Mouse (Mus musculus): Measurements from ENCODE around the gene Slc12a1. TPM values are rescaled to one million over a fixed set of nuclear protein-coding genes. Genes with fewer than 3 reads are reported as not detected.

Slc12a1 gene
- polyA plus RNA-seq, 1 experiment from 2014 or later, result not detected

DNA sequence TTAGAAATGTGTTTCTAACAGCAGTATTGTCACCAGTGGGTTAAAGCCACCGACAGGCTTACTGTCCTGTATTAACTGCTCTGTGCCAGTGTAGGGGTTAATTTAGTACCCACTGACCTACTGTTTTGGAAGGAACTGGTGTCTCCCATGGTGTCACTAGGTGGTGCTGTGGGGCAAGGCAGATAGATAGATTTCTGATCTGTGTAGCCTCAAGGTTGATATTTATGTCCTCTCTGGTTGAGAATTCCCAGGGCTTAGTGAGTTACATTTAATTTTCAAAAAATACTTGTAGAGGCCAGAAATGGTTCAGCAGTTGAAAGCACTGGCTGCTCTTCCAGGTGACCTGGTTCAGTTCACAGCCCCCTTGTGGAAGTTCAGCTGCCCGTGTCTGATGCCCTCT lies 100.0 kb downstream of the Slc12a1 start:
- Histone ChIP-seq H3K36me3 (ENCODE audit: control insufficient read depth, insufficient read depth, low read length) (peaks cover 35% of the 10 kb centered on the region), H3K4me2 (replicated peaks; ENCODE audit: low read depth, low read length) (no peak overlapping the region), H3K9me3 (ENCODE audit: control insufficient read depth, low read depth, low read length) (peaks cover 7% of the 10 kb centered on the region; the same call in 1 of the 2 replicates), H3K4me1 (ENCODE audit: control insufficient read depth, insufficient read depth, low read length) (peaks cover 8% of the 10 kb centered on the region; the same call in 1 of the 2 replicates), H3K27ac (ENCODE audit: low read length) (no peak overlapping the region), H3K4me3 (ENCODE audit: low read depth, low read length) (no peak overlapping the region), H3K27me3 (ENCODE audit: control insufficient read depth, insufficient read depth, low read length) (no peaks in the 10 kb centered on the region), H3K9ac (replicated peaks; ENCODE audit: low read depth, low read length) (no peak overlapping the region)
- ATAC-seq (ENCODE audit: insufficient number of reproducible peaks, insufficient read depth, low FRiP score, low read depth), result no peak
- 66% methylated on average over 2 of the region's 2 CpGs for WGBS

DNA sequence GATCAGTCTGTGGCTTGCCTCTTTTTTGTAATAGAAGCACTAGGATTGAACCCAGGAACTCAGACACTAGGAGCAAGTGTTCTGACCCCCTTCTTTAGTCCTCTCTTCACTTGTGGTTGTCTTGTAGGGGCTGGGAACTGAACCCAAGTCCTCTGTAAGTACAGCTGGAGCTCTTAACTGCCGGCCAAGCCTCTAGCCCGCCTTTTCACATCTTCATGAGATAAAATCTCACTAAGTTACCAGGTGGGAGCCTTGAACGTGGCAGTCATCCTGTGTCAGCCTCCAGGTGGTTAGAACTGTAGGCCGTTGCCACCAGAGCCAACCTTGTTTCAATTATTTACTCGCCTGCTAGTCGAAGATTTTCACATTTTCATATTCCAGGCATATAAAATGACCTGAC lies 101.4 kb downstream of the Slc12a1 start:
- WGBS, result 96% methylated on average over 6 of the region's 6 CpGs
- no peak overlapping the region for H3K4me3 ChIP-seq (ENCODE audit: low read depth, low read length)
- no peak for ATAC-seq (ENCODE audit: insufficient number of reproducible peaks, insufficient read depth, low FRiP score, low read depth)
- H3K27ac ChIP-seq (ENCODE audit: low read length), result no peak overlapping the region
- peaks cover 42% of the 10 kb centered on the region for H3K36me3 ChIP-seq (ENCODE audit: control insufficient read depth, insufficient read depth, low read length)
- no peaks in the 10 kb centered on the region for H3K27me3 ChIP-seq (ENCODE audit: control insufficient read depth, insufficient read depth, low read length)
- H3K9ac ChIP-seq (replicated peaks; ENCODE audit: low read depth, low read length), result no peak overlapping the region
- peaks cover 7% of the 10 kb centered on the region; the same call in 1 of the 2 replicates for H3K9me3 ChIP-seq (ENCODE audit: control insufficient read depth, low read depth, low read length)
- no peak overlapping the region for H3K4me2 ChIP-seq (replicated peaks; ENCODE audit: low read depth, low read length)
- peaks cover 7% of the 10 kb centered on the region; the same call in 1 of the 2 replicates for H3K4me1 ChIP-seq (ENCODE audit: control insufficient read depth, insufficient read depth, low read length)

DNA sequence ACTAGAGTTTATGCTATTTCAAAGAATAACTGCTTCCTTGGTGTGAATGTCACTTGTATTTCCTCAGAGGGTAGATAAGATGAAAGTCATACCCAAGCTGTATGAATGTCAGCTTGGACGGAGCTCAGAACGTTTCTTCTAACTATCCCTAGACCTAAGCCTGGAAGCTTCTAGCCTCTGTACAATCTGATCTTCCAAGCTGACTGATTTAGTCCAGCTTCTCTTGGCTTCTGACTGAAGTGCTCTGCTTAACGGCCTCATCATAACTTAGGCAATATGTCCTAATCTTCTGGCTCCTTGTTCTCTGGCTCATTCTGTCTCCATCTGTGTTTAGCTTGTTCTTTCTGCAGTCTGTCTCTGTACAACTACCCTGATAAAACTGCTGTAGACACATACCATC lies 102.3 kb downstream of the Slc12a1 start:
- Histone ChIP-seq H3K36me3 (ENCODE audit: control insufficient read depth, insufficient read depth, low read length) (peaks cover 42% of the 10 kb centered on the region), H3K9me3 (ENCODE audit: control insufficient read depth, low read depth, low read length) (peaks cover 7% of the 10 kb centered on the region; the same call in 1 of the 2 replicates), H3K9ac (replicated peaks; ENCODE audit: low read depth, low read length) (no peak overlapping the region), H3K27ac (ENCODE audit: low read length) (no peak overlapping the region), H3K27me3 (ENCODE audit: control insufficient read depth, insufficient read depth, low read length) (no peaks in the 10 kb centered on the region), H3K4me1 (ENCODE audit: control insufficient read depth, insufficient read depth, low read length) (0 out of 2 replicates have a peak, but pooled peaks cover under 1% of the 10 kb centered on the region), H3K4me3 (ENCODE audit: low read depth, low read length) (no peak overlapping the region), H3K4me2 (replicated peaks; ENCODE audit: low read depth, low read length) (no peak overlapping the region)
- 96% methylated on average over 3 of the region's 3 CpGs for WGBS
- ATAC-seq (ENCODE audit: insufficient number of reproducible peaks, insufficient read depth, low FRiP score, low read depth), result no peak

DNA sequence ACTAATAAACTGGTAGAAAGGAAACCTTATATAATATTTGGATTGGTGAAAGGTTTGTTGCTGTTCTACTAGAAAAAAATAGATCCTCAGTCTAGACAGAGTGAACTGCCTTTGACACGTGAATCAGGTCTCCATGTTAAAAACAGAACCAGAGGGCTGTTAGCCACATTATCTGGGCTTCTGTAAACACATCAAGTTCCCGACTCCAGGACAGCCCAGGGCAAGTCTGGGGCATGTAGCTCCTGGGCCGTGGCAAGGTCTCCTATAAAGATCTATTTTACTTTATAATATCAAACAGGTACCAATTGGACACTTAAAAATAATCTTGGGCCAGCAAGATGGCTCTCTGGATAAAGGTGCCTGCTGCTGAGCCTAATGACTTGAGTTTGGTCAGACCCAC lies 103.6 kb downstream of the Slc12a1 start:
- no peak overlapping the region for H3K4me2 ChIP-seq (replicated peaks; ENCODE audit: low read depth, low read length)
- no peak overlapping the region for H3K4me3 ChIP-seq (ENCODE audit: low read depth, low read length)
- no peaks in the 10 kb centered on the region for H3K4me1 ChIP-seq (ENCODE audit: control insufficient read depth, insufficient read depth, low read length)
- peaks cover 42% of the 10 kb centered on the region for H3K36me3 ChIP-seq (ENCODE audit: control insufficient read depth, insufficient read depth, low read length)
- no peak overlapping the region for H3K9ac ChIP-seq (replicated peaks; ENCODE audit: low read depth, low read length)
- no peaks in the 10 kb centered on the region for H3K27me3 ChIP-seq (ENCODE audit: control insufficient read depth, insufficient read depth, low read length)
- ATAC-seq (ENCODE audit: insufficient number of reproducible peaks, insufficient read depth, low FRiP score, low read depth), result no peak
- WGBS, result 24% methylated on average over 3 of the region's 3 CpGs
- H3K9me3 ChIP-seq (ENCODE audit: control insufficient read depth, low read depth, low read length), result peaks cover 7% of the 10 kb centered on the region; the same call in 1 of the 2 replicates
- H3K27ac ChIP-seq (ENCODE audit: low read length), result no peak overlapping the region

DNA sequence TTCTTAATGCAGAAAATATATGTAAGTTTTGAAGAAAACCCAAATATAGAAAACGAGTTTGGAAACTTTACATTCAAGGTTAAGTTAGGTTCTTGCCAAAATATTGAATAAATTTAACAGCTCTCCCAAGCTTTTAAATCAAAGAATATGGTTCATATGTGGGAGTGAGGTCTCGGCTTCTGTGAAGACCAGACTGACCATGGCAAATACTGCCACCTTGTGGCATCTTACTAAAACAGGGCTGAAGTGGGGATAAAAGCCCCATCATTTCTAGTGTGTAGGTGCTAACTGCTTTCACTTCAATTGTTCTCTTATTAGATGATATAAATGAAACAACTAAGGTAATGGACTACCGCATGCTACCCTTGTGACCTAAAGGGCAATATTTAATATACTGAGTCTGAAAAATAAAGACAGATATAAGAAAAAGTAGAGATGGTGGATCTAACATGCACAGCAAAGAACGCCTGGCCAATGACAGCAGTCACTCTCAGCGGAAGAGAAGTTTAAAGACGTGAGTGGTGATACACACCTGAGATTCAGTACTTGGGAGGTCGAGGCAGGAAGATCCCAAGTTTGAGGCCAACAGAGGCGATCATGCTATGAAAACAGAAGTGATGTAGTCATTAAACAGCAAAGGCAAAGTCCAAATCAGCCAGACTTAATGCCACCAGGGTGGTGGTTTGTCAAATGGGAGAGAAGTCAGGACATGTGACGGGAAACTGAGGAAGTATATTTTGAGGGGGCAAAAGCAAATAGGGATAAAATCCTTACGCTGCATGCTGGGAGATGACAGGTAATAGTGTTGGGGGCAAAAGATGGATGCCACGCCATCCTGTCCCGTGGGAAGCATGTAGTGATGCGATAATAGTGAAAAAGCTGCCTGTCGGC lies 107.2 kb downstream of the Slc12a1 start:
- 87% methylated on average over 14 of the region's 14 CpGs for WGBS
- Histone ChIP-seq H3K9ac (replicated peaks; ENCODE audit: low read depth, low read length) (no peak overlapping the region), H3K9me3 (ENCODE audit: control insufficient read depth, low read depth, low read length) (0 out of 2 replicates have a peak, but pooled peaks cover 2% of the 10 kb centered on the region), H3K36me3 (ENCODE audit: control insufficient read depth, insufficient read depth, low read length) (peaks cover 17% of the 10 kb centered on the region), H3K4me1 (ENCODE audit: control insufficient read depth, insufficient read depth, low read length) (no peaks in the 10 kb centered on the region), H3K27ac (ENCODE audit: low read length) (no peak overlapping the region), H3K4me2 (replicated peaks; ENCODE audit: low read depth, low read length) (no peak overlapping the region), H3K4me3 (ENCODE audit: low read depth, low read length) (no peak overlapping the region), H3K27me3 (ENCODE audit: control insufficient read depth, insufficient read depth, low read length) (no peaks in the 10 kb centered on the region)
- ATAC-seq (ENCODE audit: insufficient number of reproducible peaks, insufficient read depth, low FRiP score, low read depth), result no peak

DNA sequence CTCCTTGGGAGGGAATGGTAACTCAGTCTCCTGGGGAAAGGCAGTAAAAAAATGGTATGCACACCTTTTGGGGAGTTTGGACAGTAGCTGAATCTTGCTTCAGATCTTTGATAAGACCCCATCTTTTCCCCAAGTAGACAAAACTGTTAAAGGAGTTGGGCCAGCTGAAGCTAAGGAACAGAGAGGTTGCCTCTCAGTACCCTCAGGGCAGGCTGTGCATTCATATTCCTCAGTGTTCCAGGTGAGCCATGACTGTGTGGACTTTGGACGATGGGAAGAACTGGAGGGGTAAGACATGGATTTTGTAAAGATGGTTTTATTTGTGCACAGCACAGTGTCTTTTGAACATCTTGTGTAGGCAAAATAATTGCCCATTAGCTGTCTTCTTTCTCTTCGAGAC lies 108.0 kb downstream of the Slc12a1 start:
- 80% methylated on average over 2 of the region's 2 CpGs for WGBS
- no peak overlapping the region for H3K4me3 ChIP-seq (ENCODE audit: low read depth, low read length)
- no peak overlapping the region for H3K9ac ChIP-seq (replicated peaks; ENCODE audit: low read depth, low read length)
- no peaks in the 10 kb centered on the region for H3K9me3 ChIP-seq (ENCODE audit: control insufficient read depth, low read depth, low read length)
- peaks cover 14% of the 10 kb centered on the region for H3K36me3 ChIP-seq (ENCODE audit: control insufficient read depth, insufficient read depth, low read length)
- no peak overlapping the region for H3K4me2 ChIP-seq (replicated peaks; ENCODE audit: low read depth, low read length)
- H3K27me3 ChIP-seq (ENCODE audit: control insufficient read depth, insufficient read depth, low read length), result no peaks in the 10 kb centered on the region
- no peak for ATAC-seq (ENCODE audit: insufficient number of reproducible peaks, insufficient read depth, low FRiP score, low read depth)
- H3K4me1 ChIP-seq (ENCODE audit: control insufficient read depth, insufficient read depth, low read length), result no peaks in the 10 kb centered on the region
- no peak overlapping the region for H3K27ac ChIP-seq (ENCODE audit: low read length)

DNA sequence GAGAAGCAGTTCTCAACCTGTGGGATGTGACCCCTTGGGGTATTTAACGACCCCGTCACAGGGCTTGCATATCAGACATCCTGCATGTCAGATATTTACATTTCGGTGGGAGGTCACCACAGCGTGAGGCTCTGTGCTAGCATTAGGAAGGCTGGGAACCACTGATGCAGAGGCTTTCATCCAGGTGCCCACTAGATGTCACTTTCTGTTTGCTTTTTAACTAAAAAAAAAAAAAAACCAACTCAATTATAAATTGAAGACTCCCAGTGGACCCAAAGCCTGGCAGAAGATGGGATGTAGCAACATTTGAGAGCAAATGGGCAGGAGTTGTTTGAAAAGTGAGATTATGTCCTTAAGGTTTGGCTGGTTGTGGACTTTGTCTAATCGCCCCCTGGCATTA lies 110.8 kb downstream of the Slc12a1 start:
- 19% methylated on average over 5 of the region's 5 CpGs for WGBS
- Histone ChIP-seq H3K27me3 (ENCODE audit: control insufficient read depth, insufficient read depth, low read length) (no peaks in the 10 kb centered on the region), H3K4me3 (ENCODE audit: low read depth, low read length) (no peak overlapping the region), H3K9me3 (ENCODE audit: control insufficient read depth, low read depth, low read length) (no peaks in the 10 kb centered on the region), H3K4me1 (ENCODE audit: control insufficient read depth, insufficient read depth, low read length) (no peaks in the 10 kb centered on the region), H3K9ac (replicated peaks; ENCODE audit: low read depth, low read length) (no peak overlapping the region), H3K36me3 (ENCODE audit: control insufficient read depth, insufficient read depth, low read length) (peaks cover under 1% of the 10 kb centered on the region; the same call in 1 of the 2 replicates), H3K4me2 (replicated peaks; ENCODE audit: low read depth, low read length) (no peak overlapping the region), H3K27ac (ENCODE audit: low read length) (no peak overlapping the region)
- no peak for ATAC-seq (ENCODE audit: insufficient number of reproducible peaks, insufficient read depth, low FRiP score, low read depth)

DNA sequence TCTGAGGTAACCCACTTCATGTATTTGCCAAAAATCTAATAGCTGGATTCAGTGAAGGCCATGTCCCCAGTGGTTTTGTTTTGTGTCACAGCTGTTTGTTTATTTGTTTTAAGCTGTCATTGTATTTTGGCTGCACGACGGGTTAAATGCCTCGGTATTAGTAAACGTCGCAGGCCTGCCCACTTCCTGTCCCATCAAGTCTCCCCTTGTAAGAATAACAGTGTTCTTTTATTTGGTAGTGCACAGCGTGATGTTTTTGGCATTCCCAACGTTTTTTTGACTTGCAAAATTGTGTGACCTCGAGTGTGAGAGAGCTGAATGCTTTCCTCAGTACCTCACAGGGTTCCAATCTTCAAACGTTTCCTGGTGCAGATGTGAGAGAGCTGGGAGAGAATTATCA lies 111.4 kb downstream of the Slc12a1 start:
- Histone ChIP-seq H3K36me3 (ENCODE audit: control insufficient read depth, insufficient read depth, low read length) (no peaks in the 10 kb centered on the region), H3K4me3 (ENCODE audit: low read depth, low read length) (no peak overlapping the region), H3K4me2 (replicated peaks; ENCODE audit: low read depth, low read length) (no peak overlapping the region), H3K4me1 (ENCODE audit: control insufficient read depth, insufficient read depth, low read length) (no peaks in the 10 kb centered on the region), H3K27ac (ENCODE audit: low read length) (no peak overlapping the region), H3K27me3 (ENCODE audit: control insufficient read depth, insufficient read depth, low read length) (no peaks in the 10 kb centered on the region), H3K9me3 (ENCODE audit: control insufficient read depth, low read depth, low read length) (no peaks in the 10 kb centered on the region), H3K9ac (replicated peaks; ENCODE audit: low read depth, low read length) (no peak overlapping the region)
- WGBS, result 23% methylated on average over 9 of the region's 9 CpGs
- ATAC-seq (ENCODE audit: insufficient number of reproducible peaks, insufficient read depth, low FRiP score, low read depth), result no peak

Data from stomach, embryonic 14.5 days (tissue).